Mouse (Mus musculus) layer of hippocampus, adult 18-20 months (tissue): ENCODE data around the gene Cdh23. TPM values are rescaled to one million over a fixed set of nuclear protein-coding genes. Genes with fewer than 3 reads are reported as not detected.

ENCODE experiments used
- DNase-seq, 2 experiments: peaks; one replicate each; pipeline ENCODE4 v3.0.0; 2022; ENCODE audit warnings: low spot score in 2 of 2
- total RNA-seq, 2 experiments: library from RNA; stranded (reverse); gene quantifications; 2 replicates each; pipeline ENCODE4 v1.2.3; 2021

The Cdh23 gene
- total RNA-seq, 2 experiments from 2014 or later = 5.8 to 5.9 TPM

- DNase-seq = no peak
Observed at GRCm38 (mm10) chr10:60578738-60579538, 117.4 kb downstream of the Cdh23 start.

GRCm38 (mm10) chr10:60577920-60578737, 118.2 kb downstream of the Cdh23 start:
- DNase-seq = no peak

GRCm38 (mm10) chr10:60577125-60577919, 119.0 kb downstream of the Cdh23 start:
- no peak for DNase-seq

- DNase-seq = no peak
Observed at GRCm38 (mm10) chr10:60574851-60575250, 121.4 kb downstream of the Cdh23 start.

- DNase-seq = no peak
Observed at GRCm38 (mm10) chr10:60571491-60571890, 124.8 kb downstream of the Cdh23 start.

- peak in 1 of 2 experiments; percentile 11 for DNase-seq
Observed at GRCm38 (mm10) chr10:60566369-60567037, 129.8 kb downstream of the Cdh23 start.

- no peak for DNase-seq
Observed at GRCm38 (mm10) chr10:60564136-60564535, 132.2 kb downstream of the Cdh23 start.

- DNase-seq = no peak
Observed at GRCm38 (mm10) chr10:60562946-60563345, 133.3 kb downstream of the Cdh23 start.

GRCm38 (mm10) chr10:60558491-60558927, 137.8 kb downstream of the Cdh23 start:
- DNase-seq = no peak

GRCm38 (mm10) chr10:60552951-60553635, 143.2 kb downstream of the Cdh23 start:
- DNase-seq = no peak

- no peak for DNase-seq
Observed at GRCm38 (mm10) chr10:60539164-60539914, 157.0 kb downstream of the Cdh23 start.

GRCm38 (mm10) chr10:60536098-60536811, 160.0 kb downstream of the Cdh23 start:
- DNase-seq = no peak

GRCm38 (mm10) chr10:60532502-60532901, 163.8 kb downstream of the Cdh23 start:
- no peak for DNase-seq

GRCm38 (mm10) chr10:60531349-60531748, 164.9 kb downstream of the Cdh23 start:
- peak in 1 of 2 experiments; percentile 63 for DNase-seq

- DNase-seq = no peak
Observed at GRCm38 (mm10) chr10:60530633-60531032, 165.7 kb downstream of the Cdh23 start.

GRCm38 (mm10) chr10:60527949-60528348, 168.3 kb downstream of the Cdh23 start:
- no peak for DNase-seq

GRCm38 (mm10) chr10:60525081-60525480, 171.2 kb downstream of the Cdh23 start:
- DNase-seq = no peak

- DNase-seq = no peak
Observed at GRCm38 (mm10) chr10:60516286-60516685, 180.0 kb downstream of the Cdh23 start.

- no peak for DNase-seq
Observed at GRCm38 (mm10) chr10:60498538-60498937, 197.8 kb downstream of the Cdh23 start.
